Mouse (Mus musculus): ENCODE measurements around the gene Tsc22d2.
A peak's percentile ranks its signal among the peaks of the same experiment; 100 is the strongest.

The Tsc22d2 gene

DNA sequence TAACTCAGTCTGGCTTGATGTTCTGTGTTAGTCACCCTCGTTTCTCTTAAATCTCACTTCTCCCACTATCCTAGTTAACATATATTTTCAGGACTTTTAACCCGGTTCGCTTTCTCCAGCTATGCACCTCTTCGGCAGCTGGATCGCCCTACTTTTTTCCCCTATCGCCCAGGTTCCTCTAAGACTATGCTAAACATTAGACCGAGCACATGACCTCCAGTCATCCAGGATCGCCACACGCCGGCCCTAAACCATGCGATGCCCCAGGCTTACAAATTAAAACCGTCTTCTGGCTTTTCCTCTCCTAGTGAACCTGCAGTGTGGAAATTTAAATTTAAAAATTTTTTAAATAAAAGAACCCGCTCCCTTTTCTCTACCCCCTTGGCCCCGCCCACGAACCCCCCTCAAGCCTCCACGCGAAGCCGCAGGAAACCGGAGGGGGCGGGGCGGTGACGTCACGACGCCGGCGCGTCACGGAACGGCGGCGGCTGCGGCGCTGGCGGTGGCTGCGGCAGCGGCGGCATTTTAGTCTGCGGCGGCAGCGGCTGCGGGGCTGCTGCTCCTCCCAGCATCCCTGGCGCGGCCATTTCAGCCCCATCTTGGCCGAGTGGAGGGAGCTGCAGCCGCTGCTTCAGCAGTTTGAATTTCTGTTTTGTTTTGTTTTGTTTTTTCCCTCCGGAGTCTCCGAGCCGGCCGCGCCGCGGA, at the start of gene Tsc22d2:
Tsc22d2 (plus strand) TSS at position 482 of the 705 bp plus-strand sequence.
- peak; percentile 95 to 97 for DNase-seq (ENCODE audit: low spot score in 2 of 2)

DNA sequence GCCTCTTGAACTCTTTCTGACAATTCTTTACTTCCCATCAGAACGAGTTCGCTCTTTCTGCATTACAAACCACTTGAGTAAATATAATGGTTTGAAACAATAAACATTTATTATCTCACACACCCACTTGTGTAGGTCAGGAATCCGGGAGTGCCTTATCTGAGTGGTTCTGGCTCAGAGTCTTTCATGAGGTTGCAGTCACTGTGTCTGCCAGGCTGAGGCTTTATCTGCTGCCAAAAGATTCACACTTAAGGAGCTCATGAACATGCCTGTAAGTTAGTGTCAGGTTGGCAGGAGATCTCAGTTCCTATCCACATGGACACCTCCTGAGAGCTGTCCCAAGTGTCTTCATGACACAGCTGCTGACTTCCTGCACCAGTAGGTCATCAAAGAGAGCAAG, 47.8 kb upstream of the Tsc22d2 start:
- DNase-seq (ENCODE audit: low spot score in 2 of 2) = no peak

DNA sequence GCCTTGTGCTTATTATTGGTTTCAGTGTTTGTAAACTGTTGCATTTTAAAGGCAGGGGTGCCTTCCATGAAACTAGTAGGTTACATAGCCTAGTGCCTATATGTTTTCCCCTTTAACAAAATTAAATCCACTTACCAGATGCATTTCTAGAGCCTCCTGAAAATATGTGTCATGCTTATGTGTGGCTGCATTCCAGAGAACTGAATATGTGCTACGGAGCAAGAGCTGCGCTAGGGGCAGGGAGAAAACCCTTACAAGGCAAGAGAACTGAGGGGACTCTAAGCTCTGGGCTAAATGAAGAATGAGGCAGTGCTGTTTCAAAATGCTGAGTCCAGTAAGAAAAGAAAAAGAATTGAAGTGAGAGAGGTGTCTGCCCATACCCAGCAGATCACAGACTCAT, 43.7 kb upstream of the Tsc22d2 start:
- DNase-seq (ENCODE audit: low spot score in 2 of 2) = no peak

DNA sequence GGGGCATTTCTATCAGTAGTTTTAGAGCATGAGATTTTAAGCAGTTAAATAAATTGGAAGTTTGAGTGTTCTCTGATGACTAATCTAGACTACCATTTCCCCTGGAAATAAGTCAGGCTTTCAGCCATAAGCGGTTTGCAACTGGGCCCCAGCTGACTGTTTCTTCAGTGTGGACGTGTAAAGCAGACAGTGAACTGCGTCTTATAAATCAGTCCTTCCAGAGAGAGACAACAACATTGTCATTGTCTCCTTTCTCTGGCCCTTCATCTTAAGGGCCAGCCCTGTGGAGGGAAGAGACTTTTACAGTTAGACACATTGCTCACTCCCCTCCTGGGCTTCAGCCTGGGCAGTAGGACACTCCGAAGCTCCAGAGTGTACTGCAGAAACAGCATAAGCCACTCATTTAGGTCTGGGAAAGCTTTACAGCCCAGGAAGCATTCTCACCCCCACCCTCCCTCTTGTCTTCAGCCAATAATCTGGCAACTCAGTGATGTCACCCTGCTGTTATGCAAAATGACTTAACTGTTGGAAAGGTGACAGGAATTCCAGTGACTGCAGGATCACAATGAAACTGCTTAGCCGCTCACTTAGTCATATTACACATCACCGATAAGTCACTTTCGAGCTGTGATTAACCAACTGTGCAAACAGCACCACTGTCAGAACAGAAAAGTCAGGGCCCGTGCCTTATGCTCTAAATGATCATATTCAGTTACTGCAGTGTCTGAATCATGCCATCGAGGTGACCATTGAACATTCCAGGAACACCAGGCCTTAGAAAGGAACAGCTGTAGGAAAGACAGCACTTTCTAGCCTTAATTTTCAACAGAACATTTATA, 42.2 kb upstream of the Tsc22d2 start:
- DNase-seq (ENCODE audit: low spot score in 2 of 2) = no peak

GRCm38 (mm10) chr3:58372905-58373208, 41.7 kb upstream of the Tsc22d2 start:
- no peak for DNase-seq (ENCODE audit: low spot score in 2 of 2)

GRCm38 (mm10) chr3:58374281-58374680, 40.2 kb upstream of the Tsc22d2 start:
- DNase-seq (ENCODE audit: low spot score in 2 of 2) = no peak

DNA sequence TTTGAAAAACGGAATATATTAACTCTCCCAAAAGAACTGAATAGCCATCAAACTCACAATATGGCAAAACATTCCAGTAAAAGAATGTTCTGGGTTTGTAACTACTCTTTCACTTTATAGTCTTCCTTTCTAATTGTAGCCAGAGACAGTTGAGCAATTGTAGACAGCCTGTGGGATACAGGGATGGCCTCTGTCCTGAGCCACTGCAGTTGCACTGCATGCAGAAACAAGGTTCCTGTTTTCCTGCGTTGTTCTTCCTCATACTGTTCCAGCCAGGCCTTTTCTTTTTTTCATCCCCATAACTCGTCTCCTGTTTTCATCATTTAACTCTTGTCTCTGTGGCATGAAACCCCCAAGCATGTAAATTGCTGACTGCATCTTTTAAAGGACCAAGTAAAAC, 37.8 kb upstream of the Tsc22d2 start:
- DNase-seq (ENCODE audit: low spot score in 2 of 2) = no peak

- DNase-seq (ENCODE audit: low spot score in 2 of 2) = no peak
Measured at GRCm38 (mm10) chr3:58377589-58378134, 36.9 kb upstream of the Tsc22d2 start.

DNA sequence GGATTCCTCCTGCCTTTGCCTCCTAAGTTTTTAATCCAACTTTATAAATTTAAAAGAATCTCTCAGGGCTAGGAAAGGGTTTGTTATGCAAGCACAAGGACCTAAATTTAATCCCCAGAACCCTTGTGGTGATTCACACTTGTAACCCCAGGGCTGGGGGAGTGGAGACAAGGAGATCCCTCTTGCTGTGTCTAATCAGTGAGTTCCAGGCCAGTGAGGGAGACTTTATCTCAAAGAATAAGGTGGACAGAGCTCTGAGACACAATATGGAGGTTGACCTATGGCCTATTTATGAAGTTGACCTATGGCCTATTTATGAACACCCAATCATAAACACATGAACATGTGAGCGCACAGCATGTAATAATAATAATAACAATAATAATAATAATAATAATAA, 31.8 kb upstream of the Tsc22d2 start:
- no peak for DNase-seq (ENCODE audit: low spot score in 2 of 2)

DNA sequence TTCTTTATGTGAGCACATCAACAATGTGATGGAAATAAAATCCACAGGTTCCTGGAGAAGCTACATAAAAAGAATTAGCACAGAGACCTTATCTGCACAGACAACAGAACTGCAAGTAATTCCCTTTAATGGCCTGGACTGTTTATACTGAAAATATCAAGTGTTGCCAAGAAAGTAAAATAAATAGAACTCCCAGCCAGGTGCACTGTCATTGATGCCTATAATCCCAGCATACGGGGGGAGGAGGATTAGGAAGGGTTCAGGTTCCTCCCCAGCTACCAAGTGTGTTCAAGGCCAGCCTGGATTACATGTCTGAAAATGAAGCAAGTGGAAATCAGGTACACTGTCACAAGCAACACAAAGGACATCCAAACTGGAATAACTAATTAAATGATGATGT, 29.5 kb upstream of the Tsc22d2 start:
- DNase-seq (ENCODE audit: low spot score in 2 of 2) = no peak

DNA sequence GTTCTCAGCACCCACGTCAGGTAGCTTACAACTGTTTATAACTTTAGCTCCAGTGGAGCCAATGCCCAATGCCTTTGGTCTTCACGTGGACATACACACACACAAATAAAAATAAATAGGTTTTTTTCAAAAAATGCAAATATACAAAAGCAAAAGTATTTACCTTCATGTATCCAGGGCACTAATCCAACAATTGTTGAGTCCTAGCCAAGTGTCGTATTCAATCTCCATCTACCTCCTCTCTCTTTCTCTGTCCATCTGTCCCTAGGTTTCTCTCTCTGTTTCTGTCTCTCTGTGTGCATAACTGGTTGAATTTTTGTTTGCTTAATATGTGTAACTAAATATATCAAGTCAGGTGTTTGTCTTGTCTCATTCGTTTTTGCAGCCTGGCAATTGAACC, 25.8 kb upstream of the Tsc22d2 start:
- no peak for DNase-seq (ENCODE audit: low spot score in 2 of 2)

DNA sequence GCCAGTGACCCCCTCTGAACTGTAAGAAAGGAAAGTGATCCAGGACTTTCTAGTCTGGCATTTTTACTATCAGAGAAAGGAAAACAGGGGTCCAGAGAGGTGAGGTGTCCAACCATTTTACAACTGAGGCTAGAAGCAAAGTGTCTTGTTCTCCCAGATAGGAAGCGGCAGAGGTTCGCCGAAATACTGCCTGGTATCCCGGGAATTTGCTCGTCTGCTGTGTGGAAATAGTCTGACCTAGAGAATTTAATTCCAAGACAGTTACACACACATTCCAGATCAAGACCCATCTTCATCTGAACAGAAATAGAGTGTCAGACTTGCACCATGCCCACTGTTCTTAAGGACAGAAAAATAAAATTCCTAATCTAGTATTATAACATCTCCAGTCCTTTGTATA, 16.0 kb upstream of the Tsc22d2 start:
- DNase-seq (ENCODE audit: low spot score in 2 of 2) = no peak

DNA sequence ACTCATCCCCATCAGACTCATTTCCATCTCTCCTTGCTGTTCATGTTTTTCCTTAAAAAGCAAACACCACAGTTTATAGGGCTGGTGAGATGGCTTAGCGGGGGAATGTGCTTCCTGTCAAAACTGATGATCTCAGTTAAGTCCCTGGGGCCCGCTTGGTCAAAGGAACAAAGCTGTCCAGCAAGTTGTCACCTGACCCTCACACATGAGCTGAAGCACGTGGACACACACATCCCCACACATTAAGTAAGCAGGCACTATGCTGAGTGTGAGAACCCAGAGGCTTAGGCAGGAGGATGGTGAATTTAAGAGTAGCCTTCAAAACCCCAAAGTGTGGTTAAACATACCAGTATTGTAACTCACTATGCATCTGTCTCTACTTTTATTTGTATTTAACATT, 14.6 kb upstream of the Tsc22d2 start:
- no peak for DNase-seq (ENCODE audit: low spot score in 2 of 2)

DNA sequence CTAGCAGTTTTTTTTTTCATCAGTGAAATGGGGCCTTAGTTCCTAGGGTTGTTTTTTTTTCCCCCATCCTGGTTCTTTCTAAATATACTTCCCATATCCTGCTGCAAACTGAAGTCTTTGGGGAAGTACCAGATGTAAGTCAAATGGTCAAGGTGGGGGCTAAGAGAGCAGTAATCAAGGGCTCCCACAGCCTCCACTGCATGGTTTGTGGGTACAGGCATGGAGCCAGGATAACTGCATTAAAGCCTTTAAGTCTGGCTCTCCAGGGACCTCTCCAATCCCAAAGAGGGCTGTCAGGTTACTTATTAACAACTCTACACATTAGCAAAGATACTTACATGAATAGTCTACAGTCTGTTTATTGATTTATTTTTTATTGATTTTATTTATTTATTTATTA, 2.8 kb upstream of the Tsc22d2 start:
- DNase-seq (ENCODE audit: low spot score in 2 of 2) = no peak

GRCm38 (mm10) chr3:58413671-58414070, 844 bp upstream of the Tsc22d2 start:
- no peak for DNase-seq (ENCODE audit: low spot score in 2 of 2)

DNA sequence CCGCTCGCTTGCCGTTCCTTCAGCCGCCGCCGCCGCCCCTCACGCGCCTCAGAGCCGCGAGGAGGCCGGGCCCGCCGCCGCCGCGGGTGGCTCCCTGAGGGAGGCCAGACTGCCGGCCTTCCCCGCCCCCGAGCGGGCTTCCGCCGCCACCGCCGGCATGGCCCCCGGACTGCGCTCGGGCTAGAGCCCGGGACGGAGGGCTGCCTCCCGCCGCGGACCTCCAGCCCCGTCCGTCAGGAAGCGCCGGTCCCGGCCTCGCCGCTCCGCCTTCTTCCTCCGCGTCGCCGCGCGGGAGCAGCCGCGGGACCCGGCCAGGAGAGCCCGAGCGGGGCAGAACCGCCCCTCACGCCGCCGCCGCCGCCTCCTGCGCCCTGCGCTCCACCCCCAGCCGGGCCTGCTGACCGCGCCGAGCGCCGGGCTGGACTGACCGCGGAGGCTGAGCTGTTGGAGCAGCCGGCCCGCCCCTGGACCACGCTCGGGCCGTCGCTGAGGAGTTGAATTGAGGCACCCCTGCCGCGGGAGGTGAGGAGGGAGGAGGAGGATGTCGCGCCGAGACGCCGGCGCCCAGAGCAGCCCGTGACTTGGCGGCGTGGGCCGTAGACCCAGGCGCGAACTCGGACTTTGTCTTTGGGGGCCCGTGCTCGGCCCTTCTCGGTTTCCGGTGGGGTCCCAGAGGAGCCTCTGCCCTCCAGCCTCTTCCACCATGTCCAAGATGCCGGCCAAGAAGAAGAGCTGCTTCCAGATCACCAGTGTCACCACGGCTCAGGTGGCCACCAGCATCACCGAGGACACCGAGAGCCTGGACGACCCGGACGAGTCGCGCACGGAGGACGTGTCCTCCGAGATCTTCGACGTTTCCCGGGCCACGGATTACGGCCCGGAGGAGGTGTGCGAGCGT, 720 bp downstream of the Tsc22d2 start:
- peak; percentile 41 for DNase-seq (ENCODE audit: low spot score in 2 of 2)

DNA sequence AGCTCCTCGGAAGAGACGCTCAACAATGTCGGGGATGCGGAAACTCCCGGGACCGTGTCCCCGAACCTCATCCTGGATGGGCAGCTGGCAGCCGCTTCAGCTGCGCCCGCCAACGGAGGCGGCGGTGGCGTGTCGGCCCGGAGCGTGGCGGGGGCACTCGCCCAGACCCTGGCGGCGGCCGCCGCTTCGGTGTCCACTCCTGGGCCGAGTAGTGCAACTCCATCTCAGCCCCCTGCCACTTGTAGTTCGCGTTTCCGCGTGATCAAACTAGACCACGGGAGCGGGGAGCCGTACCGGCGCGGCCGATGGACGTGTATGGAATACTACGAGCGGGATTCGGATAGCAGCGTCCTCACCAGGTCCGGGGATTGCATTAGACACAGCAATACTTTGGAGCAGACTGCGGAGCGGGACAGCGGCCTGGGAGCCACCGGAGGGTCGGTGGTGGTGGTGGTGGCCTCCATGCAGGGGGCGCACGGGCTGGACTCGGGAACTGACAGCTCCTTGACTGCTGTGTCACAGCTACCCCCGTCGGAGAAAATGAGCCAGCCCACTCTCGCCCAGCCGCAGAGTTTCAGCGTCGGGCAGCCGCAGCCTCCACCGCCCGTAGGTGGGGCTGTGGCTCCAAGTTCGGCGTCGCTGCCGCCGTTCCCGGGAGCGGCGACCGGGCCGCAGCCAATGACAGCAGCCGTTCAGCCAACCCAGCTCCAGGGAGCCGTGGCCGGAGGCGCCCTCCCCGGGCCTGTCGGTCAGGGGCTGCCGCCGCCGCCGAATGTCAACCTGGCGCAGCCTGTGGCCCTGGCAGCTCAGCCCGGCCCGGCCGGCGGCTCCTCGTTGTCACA, 1.6 kb downstream of the Tsc22d2 start:
- peak; percentile 47 to 59 for DNase-seq (ENCODE audit: low spot score in 2 of 2)

DNA sequence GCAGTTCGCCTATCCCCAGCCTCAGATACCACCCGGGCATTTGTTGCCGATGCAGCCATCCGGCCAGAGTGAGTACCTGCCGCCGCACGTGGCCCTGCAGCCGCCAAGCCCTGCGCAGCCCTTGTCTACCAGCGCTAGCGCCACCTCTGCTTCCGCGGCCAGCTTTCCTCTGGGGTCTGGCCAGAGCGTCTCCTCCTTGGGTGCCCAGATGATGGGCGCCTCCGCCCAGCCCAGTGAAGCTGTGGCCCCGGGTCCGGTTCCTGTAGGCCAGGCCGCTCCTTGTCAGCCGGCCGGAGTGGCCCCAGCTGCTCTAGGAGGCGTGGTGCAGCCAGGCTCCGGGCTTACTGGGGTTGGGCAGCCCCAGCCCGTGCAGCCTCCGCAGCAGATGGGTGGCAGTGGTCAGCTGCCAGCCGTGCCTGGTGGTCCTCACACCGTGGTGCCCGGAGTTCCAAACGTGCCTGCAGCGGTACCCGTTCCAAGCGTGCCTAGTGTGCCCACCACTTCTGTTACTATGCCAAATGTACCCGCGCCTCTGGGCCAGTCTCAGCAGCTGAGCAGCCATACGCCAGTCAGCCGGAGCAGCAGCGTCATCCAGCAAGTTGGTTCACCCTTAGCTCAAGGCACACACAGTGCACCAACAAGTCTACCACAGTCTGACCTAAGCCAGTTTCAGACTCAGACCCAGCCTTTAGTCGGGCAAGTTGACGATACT, 2.4 kb downstream of the Tsc22d2 start:
- peak; percentile 21 to 28 for DNase-seq (ENCODE audit: low spot score in 2 of 2)

DNA sequence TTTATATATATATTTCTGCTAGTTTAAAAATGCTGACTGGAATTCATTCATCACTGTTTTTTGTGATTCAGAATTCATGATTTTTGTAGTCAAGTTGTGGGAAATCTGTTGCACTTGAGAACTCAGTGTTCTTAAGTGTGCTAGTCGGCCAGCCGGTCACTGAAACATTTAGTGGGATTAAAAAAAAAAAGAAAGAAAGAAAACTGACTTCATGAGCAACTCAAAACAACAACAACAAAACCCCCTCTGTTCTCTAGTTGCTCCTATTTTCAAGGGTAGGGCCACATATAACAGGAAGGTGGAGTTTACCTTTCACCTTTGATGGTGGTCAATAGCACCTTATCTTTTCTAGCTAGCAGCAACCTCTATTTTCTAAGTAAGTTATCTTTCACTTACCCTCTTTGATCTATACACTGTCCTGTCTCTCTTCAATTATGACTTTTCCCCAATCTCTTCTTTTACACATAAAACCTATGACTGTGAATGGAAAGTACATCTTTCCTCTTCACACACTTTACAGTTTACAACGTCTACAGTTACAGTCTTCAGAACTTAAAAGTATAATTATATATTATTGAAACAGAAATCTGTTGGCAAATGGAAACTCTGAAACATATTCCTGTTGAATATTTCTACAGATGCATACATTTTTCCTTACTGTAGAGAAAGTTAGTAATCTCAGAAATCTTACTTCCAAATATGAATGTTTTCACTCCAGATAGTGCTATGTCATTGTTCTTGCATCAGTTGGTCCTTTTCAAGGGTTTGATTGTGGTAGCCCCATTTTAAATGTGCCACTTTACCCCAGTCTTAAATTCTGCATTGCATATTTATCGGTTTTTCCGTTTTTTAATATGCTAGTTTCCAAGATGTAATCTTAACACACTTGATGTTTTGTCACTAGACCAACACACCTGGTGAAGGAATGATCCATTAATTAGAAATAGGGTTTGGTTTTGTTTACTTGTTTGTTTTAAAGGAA, 4.5 kb downstream of the Tsc22d2 start:
- DNase-seq (ENCODE audit: low spot score in 2 of 2) = no peak
